Mouse (Mus musculus) inflammation-experienced regulatory T-cells, adult 6 months (primary cell): Measurements from ENCODE around the gene Mybl2. TPM values are rescaled to one million over a fixed set of nuclear protein-coding genes. Genes with fewer than 3 reads are reported as not detected.
"Not testable (repeated sequence)": the region's sequence is repeated elsewhere in the genome, so short reads cannot be mapped to it uniquely, and the experiment has no call there.

Experiments
- ATAC-seq: one replicate; pipeline ENCODE4 v1.8.0; 2017
- polyA plus RNA-seq, 3 experiments: library from polyadenylated mRNA; unstranded; fragments of 100-300 nt; shearing (Covaris generic); gene quantifications; one replicate each; pipeline ENCODE4 v1.2.1; 2017

Gene Mybl2
- polyA plus RNA-seq, result 10 to 100 TPM in 1 of 3 experiments, 1 to 10 TPM in 1, under 1 TPM in 1; 0.81 to 10.1 (median 3.4) TPM

GRCm38 (mm10) chr2:163054335-163054840, at the start of gene Mybl2:
Mybl2 (plus strand) TSS chr2:163054687.
- peak; percentile 100 for ATAC-seq

GRCm38 (mm10) chr2:163007299-163007698, 47.2 kb upstream of the Mybl2 start:
- no peak for ATAC-seq

- ATAC-seq, result peak; percentile 90
These were observed 37.4 kb upstream of the Mybl2 start, which contains the start of gene Ift52 for GRCm38 (mm10) chr2:163016916-163017743. Ift52 (plus strand) TSS chr2:163017354.

- ATAC-seq, result no peak
These were observed 23.2 kb upstream of the Mybl2 start for GRCm38 (mm10) chr2:163031289-163031688.

GRCm38 (mm10) chr2:163031757-163032156, 22.7 kb upstream of the Mybl2 start:
- no peak for ATAC-seq

GRCm38 (mm10) chr2:163032622-163033021, 21.9 kb upstream of the Mybl2 start:
- no peak for ATAC-seq

- no peak for ATAC-seq
These were observed 14.5 kb upstream of the Mybl2 start for GRCm38 (mm10) chr2:163039940-163040339.

GRCm38 (mm10) chr2:163048125-163048524, 6.4 kb upstream of the Mybl2 start:
- ATAC-seq, result peak; percentile 82

- ATAC-seq, result no peak
These were observed 5.4 kb upstream of the Mybl2 start for GRCm38 (mm10) chr2:163049116-163049515.

GRCm38 (mm10) chr2:163051691-163052090, 2.8 kb upstream of the Mybl2 start:
- ATAC-seq, result no peak

GRCm38 (mm10) chr2:163052101-163052500, 2.4 kb upstream of the Mybl2 start:
- ATAC-seq, result no peak

- no peak for ATAC-seq
These were observed 1.7 kb upstream of the Mybl2 start for GRCm38 (mm10) chr2:163052826-163053225.

GRCm38 (mm10) chr2:163054891-163055494, 506 bp downstream of the Mybl2 start:
- ATAC-seq, result no peak

GRCm38 (mm10) chr2:163055715-163056114, 1.2 kb downstream of the Mybl2 start:
- no peak for ATAC-seq

GRCm38 (mm10) chr2:163056584-163056983, 2.1 kb downstream of the Mybl2 start:
- ATAC-seq, result no peak

- not testable (repeated sequence) for ATAC-seq
These were observed 4.5 kb downstream of the Mybl2 start for GRCm38 (mm10) chr2:163058981-163059380.

GRCm38 (mm10) chr2:163060630-163061029, 6.1 kb downstream of the Mybl2 start:
- no peak for ATAC-seq

- ATAC-seq, result no peak
These were observed 7.0 kb downstream of the Mybl2 start for GRCm38 (mm10) chr2:163061203-163062118.

GRCm38 (mm10) chr2:163062119-163062508, 7.6 kb downstream of the Mybl2 start:
- no peak for ATAC-seq

GRCm38 (mm10) chr2:163066326-163066725, 11.8 kb downstream of the Mybl2 start:
- no peak for ATAC-seq

GRCm38 (mm10) chr2:163067233-163067632, 12.7 kb downstream of the Mybl2 start:
- ATAC-seq, result no peak

GRCm38 (mm10) chr2:163070213-163070612, 15.7 kb downstream of the Mybl2 start:
- no peak for ATAC-seq

- no peak for ATAC-seq
These were observed 17.1 kb downstream of the Mybl2 start for GRCm38 (mm10) chr2:163071590-163071989.
